Mouse (Mus musculus): ENCODE measurements at regions not wholly inside any gene's neighbourhood (a gene's known extent, or its start where the extent isn't known, plus 50 kb on each side); places are given as distances from the start of the nearest gene placed in this dataset.

GRCm38 (mm10) chr8:128065964-128066680 lies 292.3 kb upstream of the Nrp1 start:
- DNase-seq: no peak

- no peak for DNase-seq
Measured at GRCm38 (mm10) chr8:128069749-128070148, 288.7 kb upstream of the Nrp1 start.

GRCm38 (mm10) chr8:128075566-128075965 lies 282.8 kb upstream of the Nrp1 start:
- no peak for DNase-seq

- no peak for DNase-seq
Measured at GRCm38 (mm10) chr8:128076226-128076625, 282.2 kb upstream of the Nrp1 start.

GRCm38 (mm10) chr8:128078740-128079139 lies 279.7 kb upstream of the Nrp1 start:
- no peak for DNase-seq

- no peak for DNase-seq
Measured at GRCm38 (mm10) chr8:128085800-128086199, 272.6 kb upstream of the Nrp1 start.

- DNase-seq: no peak
Measured at GRCm38 (mm10) chr8:128087500-128087899, 270.9 kb upstream of the Nrp1 start.

GRCm38 (mm10) chr8:128092826-128093225 lies 265.6 kb upstream of the Nrp1 start:
- no peak for DNase-seq

- DNase-seq: no peak
Measured at GRCm38 (mm10) chr8:128095451-128095850, 263.0 kb upstream of the Nrp1 start.

- DNase-seq: no peak
Measured at GRCm38 (mm10) chr8:128097601-128098000, 260.8 kb upstream of the Nrp1 start.

- DNase-seq: no peak
Measured at GRCm38 (mm10) chr8:128103380-128103779, 255.0 kb upstream of the Nrp1 start.

GRCm38 (mm10) chr8:128106569-128106968 lies 251.8 kb upstream of the Nrp1 start:
- DNase-seq: no peak

- DNase-seq: no peak
Measured at GRCm38 (mm10) chr8:128107041-128107440, 251.4 kb upstream of the Nrp1 start.

- DNase-seq: no peak
Measured at GRCm38 (mm10) chr8:128109036-128109435, 249.4 kb upstream of the Nrp1 start.

- no peak for DNase-seq
Measured at GRCm38 (mm10) chr8:128111132-128111531, 247.3 kb upstream of the Nrp1 start.

- DNase-seq: no peak
Measured at GRCm38 (mm10) chr8:128113116-128113515, 245.3 kb upstream of the Nrp1 start.

- no peak for DNase-seq
Measured at GRCm38 (mm10) chr8:128141290-128141966, 217.0 kb upstream of the Nrp1 start.

GRCm38 (mm10) chr8:128148351-128148942 lies 210.0 kb upstream of the Nrp1 start:
- DNase-seq: no peak

GRCm38 (mm10) chr8:128155604-128156003 lies 202.8 kb upstream of the Nrp1 start:
- DNase-seq: no peak

- no peak for DNase-seq
Measured at GRCm38 (mm10) chr8:128156221-128156620, 202.2 kb upstream of the Nrp1 start.

- no peak for DNase-seq
Measured at GRCm38 (mm10) chr8:128162857-128163256, 195.5 kb upstream of the Nrp1 start.

GRCm38 (mm10) chr8:128164976-128165375 lies 193.4 kb upstream of the Nrp1 start:
- DNase-seq: no peak

- DNase-seq: no peak
Measured at GRCm38 (mm10) chr8:128165591-128165990, 192.8 kb upstream of the Nrp1 start.

GRCm38 (mm10) chr8:128166097-128166496 lies 192.3 kb upstream of the Nrp1 start:
- DNase-seq: no peak

Measured in liver (tissue).